ENCODE assay signal across 24 mouse cellular contexts in genomic region chr4:141636693-141637092, GRCm38 (mm10). TPM values are rescaled to one million over a fixed set of nuclear protein-coding genes. Genes with fewer than 3 reads are reported as not detected.
A peak's percentile ranks its signal among the peaks of the same experiment; 100 is the strongest.
DNase-seq lines count a peak whose midpoint lies in the region; ATAC-seq and TF ChIP-seq lines count a peak whose summit lies in the region.
"Had no signal": no experiment of that assay in that cellular context is flagged by ENCODE, and none has a peak within 500 bp of the region (broad histone marks: within the 10 kb centered on the region; RNA-seq: fewer than 3 reads in every experiment).

No protein-coding gene starts in this region.

- H3K4me1 ChIP-seq in liver, adult 2 months (ENCODE audit: control insufficient read depth, insufficient read depth, low read length), result no peaks in the 10 kb centered on the region
- H3K4me1 ChIP-seq in liver, postnatal 0 days (ENCODE audit: insufficient read depth), result no peaks in the 10 kb centered on the region
- H3K4me1 ChIP-seq: embryonic facial prominence, embryonic 13.5 days had no signal

- no peak for TF ChIP-seq EP300 in liver, postnatal 0 days (IDR thresholded peaks at IDR 0.05; ENCODE audit: low read depth)

- H3K27me3 ChIP-seq in liver, adult 2 months (ENCODE audit: control insufficient read depth, insufficient read depth, low read length), result no peaks in the 10 kb centered on the region
- H3K27me3 ChIP-seq in liver, postnatal 0 days (ENCODE audit: insufficient read depth, low read length), result no peaks in the 10 kb centered on the region
- H3K27me3 ChIP-seq: embryonic facial prominence, embryonic 13.5 days had no signal

- peaks cover 4% of the 10 kb centered on the region; the same call in 1 of the 2 replicates for H3K36me3 ChIP-seq in liver, adult 2 months (ENCODE audit: control insufficient read depth, insufficient read depth, low read length)
- peaks cover 31% of the 10 kb centered on the region for H3K36me3 ChIP-seq in liver, postnatal 0 days (replicated peaks; ENCODE audit: insufficient read depth, low read length)

- no peak overlapping the region for H3K4me3 ChIP-seq in liver, adult 2 months (ENCODE audit: insufficient read depth, low read depth, low read length)
- H3K4me3 ChIP-seq in liver, postnatal 0 days (ENCODE audit: low read depth, low read length), result no peak overlapping the region
- H3K4me3 ChIP-seq: embryonic facial prominence, embryonic 13.5 days; hindbrain, embryonic 10.5 days; limb, embryonic 10.5 days had no signal

- WGBS in liver, adult 2 months, result 83% methylated on average over 5 of the region's 5 CpGs
- 83% methylated on average over 5 of the region's 5 CpGs for WGBS in liver, postnatal 0 days (ENCODE audit: insufficient replicate concordance)

- H3K4me2 ChIP-seq in liver, postnatal 0 days (ENCODE audit: low read depth, low read length), result no peak overlapping the region
- H3K4me2 ChIP-seq: embryonic facial prominence, embryonic 13.5 days; liver, embryonic 11.5 days had no signal

- no peak overlapping the region for H3K27ac ChIP-seq in liver, adult 2 months (replicated peaks; ENCODE audit: insufficient read depth, low read depth, low read length)
- H3K27ac ChIP-seq in liver, postnatal 0 days (ENCODE audit: low read depth), result no peak overlapping the region
- H3K27ac ChIP-seq: embryonic facial prominence, embryonic 13.5 days; hindbrain, embryonic 10.5 days; hindbrain, postnatal 0 days; limb, embryonic 10.5 days had no signal

- intact Hi-C loops in heart, postnatal 25 days (cut with DNase I), result no loop called here

- H3K9ac ChIP-seq in liver, adult 2 months (ENCODE audit: low read depth, low read length), result no peak overlapping the region
- H3K9ac ChIP-seq in liver, postnatal 0 days (replicated peaks), result no peak overlapping the region
- H3K9ac ChIP-seq: embryonic facial prominence, embryonic 13.5 days had no signal

- H3K79me2 ChIP-seq in liver, adult 2 months (ENCODE audit: control insufficient read depth, insufficient read depth, low read length), result no peaks in the 10 kb centered on the region

- no peak for ATAC-seq in liver, postnatal 0 days
- ATAC-seq: forebrain, embryonic 16.5 days; hindbrain, postnatal 0 days; intestine, postnatal 0 days had no signal

- no peak for TF ChIP-seq POLR2A in liver, adult 2 months (IDR thresholded peaks at IDR 0.05; ENCODE audit: extremely low read depth, insufficient read depth, low read length)

- TF ChIP-seq CTCF in liver, adult 2 months (IDR thresholded peaks at IDR 0.05; ENCODE audit: low read depth, low read length), result no peak
- TF ChIP-seq CTCF in liver, postnatal 0 days (IDR thresholded peaks at IDR 0.05; ENCODE audit: low read depth), result no peak

- no peaks in the 10 kb centered on the region for H3K9me3 ChIP-seq in liver, postnatal 0 days (ENCODE audit: low read length)
- H3K9me3 ChIP-seq: embryonic facial prominence, embryonic 13.5 days; hindbrain, embryonic 10.5 days had no signal

- DNase-seq in cerebellum, postnatal 25 days, result peak; percentile 64 to 74
- DNase-seq in cerebellum, adult 11-12 months, result no peak
- DNase-seq in heart, adult 8-10 months (ENCODE audit: low spot score), result peak; percentile 60
- no peak for DNase-seq in heart, postnatal 25 days (ENCODE audit: low spot score)
- peak; percentile 44 for DNase-seq in liver, adult 2 months (ENCODE audit: extremely low read depth, low read depth, low spot score)
- no peak for DNase-seq in liver, postnatal 0 days
- DNase-seq in kidney, postnatal 36 days, result peak; percentile 78 to 80
- DNase-seq in lung, postnatal 36 days, result no peak
- DNase-seq: B cell, adult 2 months; layer of hippocampus, adult 9-11 months; lung, adult 2 months; right cerebral cortex, postnatal 25 days; thymus, postnatal 36 days had no signal

RNA-seq across cellular contexts. Expression of gene Slc25a34, which starts 13.1 kb away (rescaled TPM):
- total RNA-seq in heart, adult 8-10 months (2022), result 100 to 1,000 TPM; 124 to 157 (median 144) TPM
- 100 to 1,000 TPM; 105 to 117 TPM for total RNA-seq in heart, postnatal 25 days (2021)
- total RNA-seq in liver, adult 2 months (2014; rRNA removed), result 10.2 and 10.6 TPM in 2 replicates
- polyA plus RNA-seq in liver, adult 2 months (2012; rRNA removed), result 5.1 and 10.3 TPM in 2 replicates
- 0.40 and 0.76 TPM in 2 replicates for polyA plus RNA-seq in liver, postnatal 0 days (2015; fragmentation: Nextera tagmentation; extraction: Ambion mirVana)
- total RNA-seq: granulocyte monocyte progenitor cell, adult 5-6 weeks had no signal
- polyA plus RNA-seq: embryonic facial prominence, embryonic 13.5 days; liver, embryonic 11.5 days; stomach, embryonic 14.5 days had no signal

RNA-seq across cellular contexts. Expression of gene Tmem82, which starts 18.3 kb away (rescaled TPM):
- total RNA-seq in heart, adult 8-10 months (2022), result 10 to 100 TPM; 15.0 to 19.3 (median 16.5) TPM
- 10 to 100 TPM; 21.2 to 28.9 TPM for total RNA-seq in heart, postnatal 25 days (2021)
- total RNA-seq in liver, adult 2 months (2014; rRNA removed), result 9.3 and 12.6 TPM in 2 replicates
- polyA plus RNA-seq in liver, adult 2 months (2012; rRNA removed), result 34.7 and 39.5 TPM in 2 replicates
- 17.3 and 17.8 TPM in 2 replicates for polyA plus RNA-seq in liver, postnatal 0 days (2015; fragmentation: Nextera tagmentation; extraction: Ambion mirVana)
- total RNA-seq: neutrophil, adult 5-6 weeks had no signal

RNA-seq across cellular contexts. Expression of gene Plekhm2, which starts 28.0 kb away (rescaled TPM):
- total RNA-seq in heart, adult 8-10 months (2022), result 100 to 1,000 TPM; 113 to 133 (median 117) TPM
- total RNA-seq in heart, postnatal 25 days (2021), result 100 to 1,000 TPM in 1 of 2 experiments, 10 to 100 TPM in 1; 94.1 to 109 TPM
- 2.7 and 5.0 TPM in 2 replicates for total RNA-seq in liver, adult 2 months (2014; rRNA removed)
- 11.2 and 13.5 TPM in 2 replicates for polyA plus RNA-seq in liver, adult 2 months (2012; rRNA removed)
- polyA plus RNA-seq in liver, postnatal 0 days (2015; fragmentation: Nextera tagmentation; extraction: Ambion mirVana), result 1.7 TPM in 2 replicates

RNA-seq across cellular contexts. Expression of gene Fblim1, which starts 30.8 kb away (rescaled TPM):
- 100 to 1,000 TPM; 221 to 281 (median 251) TPM for total RNA-seq in heart, adult 8-10 months (2022)
- 100 to 1,000 TPM; 298 to 316 TPM for total RNA-seq in heart, postnatal 25 days (2021)
- total RNA-seq in liver, adult 2 months (2014; rRNA removed), result 0.37 and 0.74 TPM in 2 replicates
- polyA plus RNA-seq in liver, adult 2 months (2012; rRNA removed), result 0.86 and 1.2 TPM in 2 replicates
- 1.5 and 1.8 TPM in 2 replicates for polyA plus RNA-seq in liver, postnatal 0 days (2015; fragmentation: Nextera tagmentation; extraction: Ambion mirVana)

RNA-seq across cellular contexts. Expression of gene Rsc1a1, which starts 48.7 kb away (rescaled TPM):
- 1 to 10 TPM in 2 of 4 experiments, not detected in 2; 1.2 to 4.0 TPM for total RNA-seq in heart, adult 8-10 months (2022)
- not detected for total RNA-seq in heart, postnatal 25 days (2021)
- total RNA-seq in liver, adult 2 months (2014; rRNA removed), result 16.3 and 30.3 TPM in 2 replicates
- 52.0 and 70.9 TPM in 2 replicates for polyA plus RNA-seq in liver, adult 2 months (2012; rRNA removed)
- polyA plus RNA-seq in liver, postnatal 0 days (2015; fragmentation: Nextera tagmentation; extraction: Ambion mirVana), result not detected in 2 replicates
- polyA plus RNA-seq: embryonic facial prominence, embryonic 13.5 days; hindbrain, postnatal 0 days; intestine, postnatal 0 days; liver, embryonic 11.5 days; midbrain, postnatal 0 days had no signal

Comparison
In these comparisons a context has a peak if more than half of its experiments do, and no peak if none do; other contexts are left out.
1. DNase-seq: peak in cerebellum, postnatal 25 days (2 of 2), heart, adult 8-10 months (single experiment), liver, adult 2 months (single experiment) and kidney, postnatal 36 days (2 of 2); none in cerebellum, adult 11-12 months (single experiment), heart, postnatal 25 days (single experiment), liver, postnatal 0 days (single experiment) and lung, postnatal 36 days (single experiment).
2. RNA of gene Plekhm2, which starts 28.0 kb away (total RNA-seq): 113 to 133 TPM in heart, adult 8-10 months and 94.1 to 109 TPM in heart, postnatal 25 days; 2.7 to 5.0 TPM in liver, adult 2 months; every median in the first group is over 10 times any median in the second.